Mouse (Mus musculus) embryonic fibroblast, embryonic 13.5 days (primary cell): ENCODE measurements at regions not wholly inside any gene's neighbourhood (a gene's known extent, or its start where the extent isn't known, plus 50 kb on each side); places are given as distances from the start of the nearest gene placed in this dataset.

Experiments used
- CTCF ChIP-seq: IDR thresholded peaks from 2 replicates; pipeline ENCODE4 v1.5.1; 2011; ENCODE audit warnings: mild to moderate bottlenecking, control low read depth, low read length, moderate library complexity, borderline replicate concordance; ENCODE audit not compliant: insufficient read depth
- POLR2A ChIP-seq: IDR thresholded peaks from 2 replicates; pipeline ENCODE4 v1.6.1; 2011; ENCODE audit warnings: low read depth, mild to moderate bottlenecking, control low read depth, low read length, moderate library complexity

DNA sequence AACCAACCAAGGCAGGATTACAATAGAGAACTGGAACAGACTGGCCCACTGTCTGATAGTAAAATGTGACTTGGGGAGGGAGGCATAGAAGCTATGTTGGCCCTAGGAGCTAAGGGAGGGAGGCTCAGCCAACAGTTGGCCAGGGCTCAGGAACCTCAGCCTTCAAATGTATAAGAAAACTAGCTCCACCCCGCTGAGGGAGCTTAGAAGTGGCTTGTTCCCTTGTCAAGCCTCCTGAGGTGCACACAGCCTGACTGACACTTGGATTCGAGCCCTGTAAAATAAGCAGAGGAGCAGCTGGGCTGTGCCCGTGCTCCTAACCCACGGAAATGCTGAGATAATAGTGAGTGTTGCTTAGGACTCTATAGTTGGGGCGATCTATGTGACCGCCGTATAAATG, 144.7 kb downstream of the Fam43a start:
- TF ChIP-seq POLR2A (no peak), CTCF (no peak)
